Mouse (Mus musculus): Measurements from ENCODE around the gene Atp13a2. TPM values are rescaled to one million over a fixed set of nuclear protein-coding genes. Genes with fewer than 3 reads are reported as not detected.
A peak's percentile ranks its signal among the peaks of the same experiment; 100 is the strongest.

Atp13a2 gene
- total RNA-seq, 2 experiments from 2014 or later, result 218 TPM

DNA sequence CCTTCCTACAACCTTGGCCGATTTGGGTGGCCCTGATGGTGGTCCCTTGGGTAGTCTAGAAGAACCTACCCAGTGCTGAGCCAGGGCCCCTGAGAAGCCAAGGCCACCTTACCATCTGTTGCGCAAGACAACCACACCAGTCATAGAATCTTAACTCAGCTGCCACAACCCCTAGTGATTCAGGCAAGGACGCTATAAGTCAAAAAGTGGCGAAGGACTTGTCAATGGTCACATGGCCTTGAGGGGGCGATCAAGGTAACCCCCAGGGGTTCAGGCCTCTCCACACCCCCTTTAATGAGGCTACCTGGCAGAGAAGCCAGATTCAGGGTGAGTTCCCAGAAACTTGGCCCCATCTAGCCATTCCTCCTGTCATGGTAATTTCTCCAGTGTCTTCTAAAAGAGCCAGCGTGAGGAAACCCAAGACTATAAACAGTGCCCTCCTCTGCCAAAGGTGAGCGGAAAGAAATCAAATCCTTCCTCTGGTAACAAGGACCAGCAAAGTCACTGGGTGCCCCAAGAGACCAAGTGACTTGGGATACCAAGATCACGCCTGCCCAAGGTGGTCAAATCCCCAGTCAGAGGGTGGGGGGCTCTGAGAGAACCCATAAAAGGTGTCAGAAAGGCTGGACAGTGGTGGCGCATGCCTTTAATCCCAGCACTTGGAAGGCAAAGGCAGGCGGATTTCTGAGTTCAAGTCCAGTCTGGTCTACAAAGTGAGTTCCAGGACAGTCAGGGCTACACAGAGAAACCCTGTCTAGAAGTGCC is 26.8 kb upstream of the Atp13a2 start:
- intact Hi-C loops (cut with DNase I), result loop anchor here (2.0 to 5.0 kb wide), 2 partner anchors 57 to 243 kb away; no protein-coding TSS in a partner anchor
- peak in 1 of 2 experiments; percentile 4 for DNase-seq (ENCODE audit: low spot score in 2 of 2)

DNA sequence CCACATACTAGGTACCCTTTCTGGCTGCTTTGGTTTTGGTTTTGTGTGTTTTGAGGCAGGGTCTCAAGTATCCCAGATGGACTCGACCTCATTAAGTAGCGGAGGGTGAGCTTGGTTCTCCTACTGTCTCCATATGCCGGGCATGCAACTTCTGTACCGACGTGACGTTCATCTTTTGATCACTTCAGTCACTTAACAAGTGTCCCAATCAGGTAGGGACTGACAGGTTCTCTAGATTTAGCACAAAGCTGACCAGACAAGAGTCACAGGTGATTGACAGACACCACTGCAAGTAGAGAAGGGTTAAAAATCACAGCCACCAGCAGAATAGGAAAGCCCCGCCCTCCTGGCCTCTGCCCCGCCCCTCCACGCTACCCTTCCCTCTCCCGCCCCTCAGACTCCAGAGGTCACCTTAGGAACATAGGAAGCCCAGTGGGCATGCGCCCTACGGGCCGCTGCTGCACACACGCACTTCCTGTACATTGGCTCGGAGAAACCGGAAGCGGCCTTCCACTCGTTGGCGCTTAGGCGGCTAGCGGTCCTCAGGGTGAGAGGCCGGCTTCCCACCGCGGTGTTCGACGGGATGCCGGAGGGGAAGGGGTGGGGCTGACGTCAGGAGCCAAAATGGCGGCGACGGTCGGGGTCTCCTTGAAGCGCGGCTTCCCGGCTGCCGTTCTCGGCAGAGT is 25.7 kb upstream of the Atp13a2 start, which contains the start of gene Sdhb:
Gene Sdhb, plus strand, starts transcription at position 423 of the 686 bp plus-strand sequence.
- intact Hi-C loops (cut with DNase I), result no loop called here
- peak; percentile 96 to 97 for DNase-seq (ENCODE audit: low spot score in 2 of 2)

GRCm38 (mm10) chr4:140961467-140962206 is 25.0 kb upstream of the Atp13a2 start:
- DNase-seq (ENCODE audit: low spot score in 2 of 2), result no peak
- intact Hi-C loops (cut with DNase I), result no loop called here

- intact Hi-C loops (cut with DNase I), result no loop called here
- DNase-seq (ENCODE audit: low spot score in 2 of 2), result no peak
Measured at GRCm38 (mm10) chr4:140962207-140962909, 24.3 kb upstream of the Atp13a2 start.

DNA sequence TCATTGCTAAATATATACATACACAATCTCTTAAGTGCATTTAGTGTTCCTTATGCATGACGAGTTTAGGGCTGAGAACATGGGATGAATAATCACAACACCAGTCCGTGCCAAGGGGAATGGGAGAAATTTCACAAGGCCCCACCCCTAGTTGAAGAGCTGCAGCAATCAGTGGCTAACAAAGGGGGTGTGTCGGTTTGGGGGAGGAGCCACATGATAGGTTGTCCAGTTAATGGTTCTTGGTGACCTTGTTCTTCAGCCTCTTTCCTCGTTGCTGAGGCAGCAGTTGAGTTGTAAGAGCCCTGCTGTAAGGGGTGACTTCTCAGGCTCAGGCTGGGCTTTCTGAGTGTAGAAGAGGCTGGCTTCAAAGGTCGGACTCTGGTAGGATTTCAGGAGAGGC is 23.7 kb upstream of the Atp13a2 start:
- DNase-seq (ENCODE audit: low spot score in 2 of 2), result peak in 1 of 2 experiments; percentile 65
- intact Hi-C loops (cut with DNase I), result no loop called here

DNA sequence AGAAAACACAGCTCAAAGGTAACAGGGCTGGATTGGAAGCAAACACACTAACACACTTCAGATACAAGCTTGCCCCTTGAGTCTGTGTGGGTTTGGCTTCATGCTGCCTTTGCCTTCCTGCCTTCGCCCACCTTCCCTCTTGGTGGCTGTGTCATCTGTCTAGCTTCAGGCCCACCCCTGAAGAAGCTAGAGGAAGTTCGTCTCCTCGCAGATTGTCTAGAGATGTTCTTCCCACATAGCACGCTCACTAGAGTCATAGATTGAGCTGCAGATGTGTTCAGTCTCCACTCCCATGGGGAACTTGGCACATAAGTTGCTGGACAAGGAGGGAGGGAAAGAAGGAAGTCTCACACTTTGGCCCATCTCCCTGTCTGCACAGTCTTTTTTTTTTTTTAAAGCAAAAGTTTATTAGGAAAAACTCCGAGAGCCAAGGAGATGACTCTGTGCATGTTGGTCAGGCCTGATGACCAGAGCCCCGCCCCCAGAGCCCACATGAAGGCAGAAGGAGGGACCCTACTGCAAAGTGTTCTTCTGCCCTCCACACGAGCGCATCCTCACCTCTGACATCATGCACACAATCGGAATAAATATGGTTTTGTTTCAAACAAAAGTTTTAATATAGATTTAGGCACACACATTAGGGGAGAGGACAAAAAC is 22.6 kb upstream of the Atp13a2 start:
- intact Hi-C loops (cut with DNase I), result loop anchor here (2.0 kb wide), 1 partner anchor 65 kb away; no protein-coding TSS in a partner anchor
- DNase-seq (ENCODE audit: low spot score in 2 of 2), result no peak

- DNase-seq (ENCODE audit: low spot score in 2 of 2), result peak; percentile 83 to 90
- intact Hi-C loops (cut with DNase I), result loop anchor here (2.0 kb wide), 1 partner anchor 64 kb away; no protein-coding TSS in a partner anchor
Measured at GRCm38 (mm10) chr4:140964620-140965019, 22.1 kb upstream of the Atp13a2 start.

GRCm38 (mm10) chr4:140967386-140968159 is 19.1 kb upstream of the Atp13a2 start:
- no peak for DNase-seq (ENCODE audit: low spot score in 2 of 2)
- intact Hi-C loops (cut with DNase I), result no loop called here

DNA sequence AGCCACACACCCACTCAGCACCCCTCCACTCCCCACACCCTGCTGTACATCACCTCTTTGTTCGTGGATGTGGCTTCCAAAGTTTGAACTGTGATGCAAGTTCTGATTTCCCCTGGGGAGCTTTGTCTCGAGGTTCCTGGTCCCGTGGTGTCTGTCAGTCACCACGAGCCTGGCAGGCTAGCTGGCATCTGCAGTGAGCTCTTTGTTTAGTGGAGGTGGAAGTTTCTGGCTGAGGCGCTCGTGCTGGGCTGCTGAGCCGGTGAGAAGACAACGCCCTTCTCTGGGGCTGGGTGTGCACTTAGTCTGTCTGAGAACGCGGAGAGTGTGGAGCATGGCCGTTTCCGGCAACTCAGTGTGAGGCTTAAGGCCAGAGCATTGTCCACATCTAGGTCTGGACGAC is 15.0 kb upstream of the Atp13a2 start:
- DNase-seq (ENCODE audit: low spot score in 2 of 2), result no peak
- intact Hi-C loops (cut with DNase I), result no loop called here

GRCm38 (mm10) chr4:140974408-140974807 is 12.3 kb upstream of the Atp13a2 start:
- no peak for DNase-seq (ENCODE audit: low spot score in 2 of 2)
- intact Hi-C loops (cut with DNase I), result no loop called here

GRCm38 (mm10) chr4:140975356-140975755 is 11.3 kb upstream of the Atp13a2 start:
- intact Hi-C loops (cut with DNase I), result no loop called here
- DNase-seq (ENCODE audit: low spot score in 2 of 2), result no peak

GRCm38 (mm10) chr4:140977278-140977677 is 9.4 kb upstream of the Atp13a2 start:
- intact Hi-C loops (cut with DNase I), result no loop called here
- no peak for DNase-seq (ENCODE audit: low spot score in 2 of 2)

GRCm38 (mm10) chr4:140977886-140978692 is 8.6 kb upstream of the Atp13a2 start:
- intact Hi-C loops (cut with DNase I), result no loop called here

GRCm38 (mm10) chr4:140981605-140982004 is 5.1 kb upstream of the Atp13a2 start:
- intact Hi-C loops (cut with DNase I), result no loop called here
- DNase-seq (ENCODE audit: low spot score in 2 of 2), result no peak

More at GRCm38 (mm10) chr4:140977886-140978692, 8.6 kb upstream of the Atp13a2 start:
- no peak for DNase-seq (ENCODE audit: low spot score in 2 of 2)

DNA sequence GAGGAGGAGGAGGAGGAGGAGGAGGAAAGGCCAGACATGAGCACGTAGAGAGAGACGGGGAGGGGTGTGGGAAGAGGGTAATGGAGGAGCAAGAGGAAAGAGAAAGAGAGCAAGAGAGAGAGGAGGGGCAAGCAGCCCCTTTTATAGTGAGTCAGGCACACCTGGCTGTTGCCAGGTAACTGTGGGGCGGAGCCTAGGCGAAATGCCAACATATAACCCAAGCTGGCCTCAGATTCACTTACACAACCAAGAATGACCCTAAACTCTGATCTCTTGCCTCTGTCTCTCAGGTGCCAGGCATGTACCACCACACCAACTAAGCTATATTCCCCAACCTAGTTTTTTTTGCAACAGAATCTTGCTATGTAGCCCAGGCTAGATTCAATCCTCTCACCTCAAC is 3.9 kb upstream of the Atp13a2 start:
- no peak for DNase-seq (ENCODE audit: low spot score in 2 of 2)
- intact Hi-C loops (cut with DNase I), result no loop called here

DNA sequence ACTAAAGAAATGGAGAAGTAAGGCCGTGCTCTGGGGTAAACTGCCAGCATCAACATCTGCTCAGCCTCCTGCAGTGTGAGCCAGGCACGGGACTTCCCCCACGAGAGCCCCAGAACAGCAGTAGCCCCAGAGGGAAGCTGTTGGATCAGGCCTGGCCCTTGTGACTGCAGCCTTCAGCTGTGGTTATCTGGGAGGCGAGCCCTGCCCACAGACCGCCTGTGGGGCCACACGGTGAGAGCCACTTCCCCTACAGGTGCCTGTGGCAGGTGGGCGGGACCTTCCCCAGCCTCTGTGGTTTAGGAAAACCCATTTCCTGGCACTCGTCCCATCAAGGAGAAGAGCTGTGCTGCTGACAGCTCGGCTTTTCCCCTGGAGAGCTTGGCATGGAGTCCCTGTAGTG is 3.2 kb upstream of the Atp13a2 start:
- peak; percentile 46 to 60 for DNase-seq (ENCODE audit: low spot score in 2 of 2)
- intact Hi-C loops (cut with DNase I), result no loop called here

GRCm38 (mm10) chr4:140984544-140984943 is 2.1 kb upstream of the Atp13a2 start:
- DNase-seq (ENCODE audit: low spot score in 2 of 2), result no peak
- intact Hi-C loops (cut with DNase I), result no loop called here

All from left cerebral cortex, postnatal 14 days (tissue).